Mouse (Mus musculus) CD4-positive, CD25-positive, alpha-beta regulatory T cell, adult 2 months (primary cell): ENCODE data around the gene Slc30a10.

Experiments
- DNase-seq: peaks from one replicate; pipeline ENCODE4 v3.0.0-alpha.2; 2012; ENCODE audit warnings: low read depth, low spot score

The Slc30a10 gene

GRCm38 (mm10) chr1:185517566-185517965 is 62.9 kb downstream of the Slc30a10 start:
- DNase-seq = peak; percentile 16
